Mouse (Mus musculus): ENCODE results near the gene Fam222b.
"Not testable (repeated sequence)": the region's sequence is repeated elsewhere in the genome, so short reads cannot be mapped to it uniquely, and the experiment has no call there.

Gene Fam222b

DNA sequence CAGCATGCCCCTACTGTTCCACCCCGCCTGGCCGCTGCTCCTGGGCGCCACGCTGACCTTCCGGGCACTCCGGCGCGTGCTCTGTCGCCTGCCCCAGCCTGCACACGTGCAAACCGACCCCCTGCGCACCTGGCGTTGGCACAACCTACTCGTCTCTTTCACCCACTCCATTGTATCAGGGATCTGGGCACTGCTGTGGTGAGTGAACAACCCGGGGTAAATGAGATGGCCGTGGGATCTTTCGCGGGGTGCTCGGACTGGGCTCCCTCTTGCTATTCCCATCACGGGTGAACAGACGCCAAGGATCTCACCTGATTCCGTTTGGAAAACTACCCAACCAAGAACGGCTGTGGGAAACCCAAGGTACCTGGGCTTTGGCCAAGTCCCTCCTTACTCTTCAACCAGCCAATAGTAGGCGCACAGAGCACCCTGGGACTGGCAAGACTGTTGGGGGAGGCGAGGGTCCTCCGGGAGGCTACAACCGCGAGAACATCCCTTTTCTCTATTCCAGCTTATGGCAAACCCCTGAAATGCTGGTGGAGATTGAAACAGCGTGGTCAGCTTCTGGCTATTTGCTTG, 84.5 kb downstream of the Fam222b start:
- DNase-seq (ENCODE audit: low spot score in 2 of 2): no peak

DNA sequence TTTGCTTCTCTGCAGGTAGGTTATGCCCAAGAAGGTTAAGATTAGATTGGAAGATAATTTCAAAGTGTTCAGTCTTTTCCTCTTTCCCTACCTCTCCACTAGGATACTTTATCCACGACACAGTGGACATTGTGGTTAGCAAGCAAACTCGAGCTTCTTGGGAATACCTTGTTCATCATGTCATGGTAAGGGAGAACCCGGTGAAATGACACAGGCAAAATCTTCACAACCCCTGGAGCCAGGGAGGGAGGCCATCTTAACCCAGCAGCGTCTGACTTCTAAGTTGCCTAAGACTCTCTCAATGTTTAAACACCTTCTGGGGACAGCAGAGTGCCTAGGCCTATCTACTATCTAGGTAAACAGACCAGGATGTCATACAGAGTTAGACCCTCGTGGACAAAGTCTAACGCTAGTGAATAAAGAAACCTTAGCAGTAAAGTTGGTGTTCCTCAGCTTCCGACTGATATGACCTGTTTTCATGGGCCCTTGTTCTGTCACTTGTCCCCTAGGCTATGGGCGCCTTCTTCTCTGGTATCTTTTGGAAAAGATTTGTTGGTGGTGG, 85.1 kb downstream of the Fam222b start:
- DNase-seq (ENCODE audit: low spot score in 2 of 2): no peak

DNA sequence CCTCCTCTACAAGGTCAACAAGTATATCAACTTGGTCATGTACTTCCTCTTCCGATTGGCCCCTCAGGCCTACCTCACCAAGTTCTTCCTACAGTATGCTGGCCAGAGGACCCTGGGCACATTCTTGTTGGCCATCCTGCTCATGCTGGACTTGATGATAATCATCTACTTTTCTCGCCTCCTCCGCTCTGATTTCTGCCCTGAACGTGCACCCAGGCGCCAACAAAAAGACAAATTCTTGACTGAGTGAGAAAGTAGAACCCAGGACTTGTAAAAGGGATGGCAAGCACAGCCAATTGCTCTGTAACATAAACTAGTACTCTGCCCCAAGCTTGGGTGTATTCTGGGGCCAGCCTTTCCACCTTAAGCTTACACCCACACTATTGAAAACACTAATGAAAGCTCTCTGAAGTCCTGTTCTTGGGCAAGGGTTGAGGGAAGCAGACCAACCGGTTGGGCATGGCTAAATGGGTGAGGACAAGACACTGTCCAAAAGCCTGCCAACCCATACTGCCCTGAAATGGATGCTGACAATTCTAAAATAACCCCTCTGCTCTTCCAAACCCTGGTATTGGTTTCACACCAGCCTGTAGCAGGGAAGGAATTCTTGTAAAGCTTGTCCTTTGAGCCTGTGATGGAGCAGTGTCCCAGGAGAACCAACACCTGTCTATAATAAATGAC, 85.8 kb downstream of the Fam222b start:
- no peak for DNase-seq (ENCODE audit: low spot score in 2 of 2)

DNA sequence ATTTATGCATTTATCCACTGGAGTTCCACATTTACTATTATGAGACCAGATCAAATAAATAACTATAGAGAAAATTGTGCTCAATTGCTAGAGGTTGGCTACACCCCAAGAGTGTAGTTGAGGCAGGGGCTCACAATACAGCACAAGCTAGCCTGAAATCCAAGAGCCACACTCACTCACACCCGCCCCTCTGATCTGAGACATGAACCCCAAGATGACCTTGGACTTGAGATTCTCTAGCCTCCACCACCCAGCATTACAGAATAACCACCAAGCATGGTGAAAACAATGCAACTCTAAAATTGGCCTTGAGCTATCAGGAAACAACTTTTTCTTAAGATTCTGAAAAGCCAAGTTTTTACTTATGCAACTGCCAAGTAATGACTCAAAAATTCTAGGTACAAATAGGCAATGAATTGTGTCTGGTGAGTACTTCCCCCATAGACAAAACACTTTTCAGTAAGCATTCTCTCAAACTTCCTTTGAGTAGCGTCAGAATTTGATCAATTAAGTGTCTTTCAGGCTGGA, 87.4 kb downstream of the Fam222b start:
- no peak for DNase-seq (ENCODE audit: low spot score in 2 of 2)

DNA sequence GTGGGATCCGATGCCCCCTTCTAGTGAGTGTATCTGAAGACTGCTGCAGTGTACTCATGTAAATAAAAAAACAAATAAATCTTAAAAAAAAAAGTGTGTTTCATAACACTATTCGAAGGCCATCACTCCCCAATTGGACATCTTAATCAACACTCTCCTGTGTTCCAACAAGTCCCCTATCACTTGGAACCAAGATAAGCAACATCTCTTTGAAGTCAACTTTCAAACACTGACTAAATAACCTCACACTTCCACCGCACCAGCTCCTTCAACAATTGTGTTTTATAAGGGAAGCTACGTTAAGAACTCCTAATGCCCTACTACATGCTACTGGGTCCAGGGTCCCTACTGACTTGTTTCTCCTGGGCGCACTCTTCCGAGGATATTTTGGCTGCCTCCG, 88.0 kb downstream of the Fam222b start:
- no peak for DNase-seq (ENCODE audit: low spot score in 2 of 2)

DNA sequence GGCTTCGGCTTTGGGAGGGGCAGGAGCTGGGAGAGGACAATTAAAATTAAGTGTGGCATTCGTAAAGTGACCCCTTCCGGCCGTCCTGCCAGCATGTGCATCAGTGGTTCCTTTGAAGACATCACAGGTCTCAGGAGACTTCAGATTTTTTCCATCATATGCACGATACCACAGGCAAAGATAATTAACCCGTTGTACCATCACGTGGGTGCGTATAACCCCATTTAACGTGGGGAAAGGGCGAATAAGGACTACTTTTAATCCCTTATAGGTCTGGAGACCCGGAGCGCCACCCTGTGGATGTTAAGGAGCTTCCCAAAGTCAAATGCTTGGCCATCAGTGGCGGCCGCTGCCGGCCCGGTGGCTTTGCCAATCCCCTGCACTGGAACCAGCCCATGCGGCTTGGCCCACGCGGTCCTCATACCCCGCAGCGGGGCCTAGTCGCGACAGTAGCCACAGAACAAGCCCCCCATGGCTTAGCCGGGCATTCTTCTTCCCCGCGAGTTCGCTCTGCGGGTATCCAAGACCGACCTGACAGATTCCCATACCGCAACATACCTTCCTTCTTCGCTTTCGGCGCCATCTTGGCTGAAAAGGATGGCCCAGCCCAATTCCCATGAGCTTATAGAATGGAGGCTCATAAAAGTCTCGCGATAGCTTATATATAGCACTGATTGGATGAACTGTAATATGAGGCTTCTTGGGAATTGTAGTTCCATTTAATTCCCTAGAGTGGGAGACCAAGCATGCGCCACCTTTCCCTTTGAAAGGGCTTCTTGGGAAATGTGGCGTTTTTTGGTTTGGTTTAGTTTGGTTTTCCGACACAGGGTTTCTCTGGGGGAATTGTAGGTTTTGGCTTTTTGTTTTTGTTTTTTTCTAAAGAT, 88.7 kb downstream of the Fam222b start, which contains the start of gene Rpl23a:
Gene Rpl23a (minus strand): TSS at position 624 of the 884 bp plus-strand sequence.
- peak; percentile 74 to 84 for DNase-seq (ENCODE audit: low spot score in 2 of 2)

DNA sequence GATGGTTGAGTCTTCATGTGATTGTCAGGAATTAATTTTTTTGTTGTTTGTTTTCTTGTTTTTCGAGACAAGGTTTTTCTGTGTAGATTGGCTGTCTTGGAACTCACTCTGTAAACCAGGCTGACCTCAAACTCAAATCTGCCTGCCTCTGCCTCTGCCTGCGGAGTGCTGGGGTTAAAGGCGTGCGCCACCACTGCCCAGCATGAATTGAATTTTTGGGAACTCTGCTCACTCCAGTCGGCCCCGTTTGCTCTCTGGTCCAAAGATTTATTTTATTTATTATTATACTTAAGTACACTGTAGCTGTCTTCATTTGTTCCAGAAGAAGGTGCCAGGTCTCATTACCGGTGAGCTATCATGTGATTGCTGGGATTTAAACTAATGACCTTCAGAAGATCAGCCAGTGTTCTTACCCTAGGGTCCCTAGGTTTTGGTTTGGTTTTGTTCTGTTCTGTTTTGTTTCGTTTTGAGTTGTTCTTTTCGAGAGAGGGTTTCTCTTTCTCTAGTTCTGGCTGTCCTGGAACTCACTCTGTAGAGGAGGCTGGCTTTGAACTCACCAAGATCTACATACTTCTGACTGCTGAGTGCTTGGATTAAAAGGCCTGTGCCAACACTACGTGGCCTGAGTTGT, 89.5 kb downstream of the Fam222b start:
- no peak for DNase-seq (ENCODE audit: low spot score in 2 of 2)

DNA sequence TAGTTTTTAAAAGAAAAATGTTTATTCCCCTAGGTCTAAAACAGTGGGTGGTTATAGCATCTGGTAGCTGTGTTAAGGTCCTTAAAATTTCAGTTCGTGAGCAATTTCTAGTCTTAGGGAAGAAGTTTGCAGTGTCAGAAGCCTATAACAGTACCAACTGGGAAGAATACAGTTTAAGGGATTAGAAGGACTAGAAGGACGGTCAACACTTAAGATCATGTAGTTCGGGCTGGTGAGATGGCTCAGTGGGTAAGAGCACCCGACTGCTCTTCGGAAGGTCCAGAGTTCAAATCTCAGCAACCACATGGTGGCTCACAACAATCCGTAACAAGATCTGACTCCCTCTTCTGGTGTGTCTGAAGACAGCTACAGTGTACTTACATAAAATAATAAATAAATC, 90.2 kb downstream of the Fam222b start:
- DNase-seq (ENCODE audit: low spot score in 2 of 2): not testable (repeated sequence)

DNA sequence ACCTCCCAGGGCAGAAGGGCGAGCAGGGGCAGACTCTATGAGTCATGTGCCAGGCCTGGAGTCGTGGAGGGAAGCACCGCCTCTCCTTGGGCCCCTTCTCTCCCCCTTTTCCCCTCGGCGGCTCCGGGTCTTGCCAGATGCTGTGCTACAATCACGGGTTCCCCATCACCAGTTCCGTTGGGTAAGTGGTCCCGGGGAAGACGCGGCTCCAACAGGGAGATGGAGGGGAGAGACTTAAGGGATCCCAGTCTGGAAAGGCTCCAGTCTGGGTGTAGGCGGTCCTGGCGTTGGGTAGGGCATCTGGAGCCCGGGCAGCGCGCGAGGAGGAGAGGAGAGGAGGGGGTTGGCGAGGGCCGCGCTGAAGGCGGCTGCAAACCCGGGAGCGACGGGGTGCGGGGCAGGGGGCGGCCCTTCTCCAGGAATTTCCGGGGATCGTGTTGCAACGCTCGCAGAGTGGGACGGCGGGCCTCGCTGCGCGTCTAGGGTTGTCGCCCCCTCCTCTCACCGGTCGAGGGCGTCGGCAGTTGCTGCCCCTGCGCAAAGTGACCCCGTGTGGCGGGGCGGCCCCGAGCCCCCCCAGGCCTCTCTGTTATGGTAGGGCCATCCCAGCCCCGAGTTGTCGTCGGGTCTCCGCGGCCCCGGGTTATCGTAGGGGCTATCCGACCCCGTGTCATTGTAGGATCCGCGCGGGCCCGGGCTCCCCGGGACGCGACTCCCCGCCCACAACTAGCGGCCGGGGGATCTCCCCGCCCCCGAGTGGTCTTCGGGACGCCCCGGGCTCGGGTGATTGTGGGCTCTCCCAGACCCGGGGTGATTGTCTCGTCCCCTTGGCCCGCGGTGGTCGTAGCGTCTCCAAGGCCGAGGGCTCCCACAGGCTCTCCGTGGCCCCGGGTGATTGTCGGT, 94.1 kb downstream of the Fam222b start, which contains the start of gene Rab34:
Gene Rab34 (plus strand): TSS at position 100 of the 903 bp plus-strand sequence.
- peak; percentile 58 to 63 for DNase-seq (ENCODE audit: low spot score in 2 of 2)

DNA sequence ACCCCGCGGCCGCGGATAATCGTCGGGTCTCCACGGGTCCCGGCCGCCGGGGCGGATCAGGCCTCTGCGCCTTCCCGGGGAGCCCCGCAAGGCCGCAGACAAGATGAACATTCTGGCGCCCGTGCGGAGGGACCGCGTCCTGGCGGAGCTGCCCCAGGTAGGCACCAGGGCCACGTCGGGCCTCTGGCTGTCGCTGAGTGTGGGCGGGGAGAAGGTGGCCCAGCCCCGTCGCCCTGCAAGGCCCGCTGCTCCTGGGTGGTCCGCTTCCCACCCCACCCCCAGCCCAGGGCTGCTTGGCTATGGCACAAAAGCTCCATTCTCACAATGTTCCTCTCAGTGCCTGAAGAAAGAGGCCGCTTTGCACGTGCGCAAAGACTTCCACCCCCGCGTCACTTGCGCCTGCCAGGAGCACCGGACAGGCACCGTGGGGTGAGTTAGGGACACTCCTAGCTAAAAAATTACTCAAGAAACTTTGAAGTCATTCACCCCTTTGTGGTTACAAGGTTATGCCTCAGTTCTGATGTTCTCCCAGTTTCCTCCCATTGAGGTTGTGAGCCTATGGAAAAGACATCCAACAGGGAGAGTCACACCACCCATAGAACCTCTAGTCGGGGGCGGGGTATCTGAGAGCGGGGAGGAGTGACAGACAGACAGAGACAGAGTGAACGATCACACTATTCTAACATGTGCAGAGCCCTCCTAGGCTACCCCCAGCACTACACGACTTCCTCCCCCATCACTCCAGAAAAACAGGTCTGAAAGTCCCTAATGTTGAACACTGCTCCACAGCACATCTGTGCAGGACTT, 95.0 kb downstream of the Fam222b start:
- DNase-seq (ENCODE audit: low spot score in 2 of 2): peak; percentile 40 to 44

DNA sequence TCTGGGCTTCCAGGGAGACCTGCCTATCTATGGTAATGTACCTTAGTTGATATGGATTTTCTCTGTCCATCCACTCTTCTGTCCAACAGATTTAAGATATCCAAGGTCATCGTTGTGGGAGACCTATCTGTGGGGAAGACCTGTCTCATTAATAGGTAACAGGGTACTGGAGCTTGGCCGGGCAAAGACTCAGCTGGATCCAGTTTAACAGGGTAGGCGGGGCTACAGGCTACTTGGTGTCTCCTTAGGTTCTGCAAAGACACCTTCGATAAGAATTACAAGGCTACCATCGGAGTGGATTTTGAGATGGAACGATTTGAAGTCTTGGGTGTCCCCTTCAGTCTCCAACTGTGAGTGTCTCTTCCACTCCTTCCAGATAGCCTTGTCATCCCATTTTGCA, 95.6 kb downstream of the Fam222b start:
- DNase-seq (ENCODE audit: low spot score in 2 of 2): no peak

DNA sequence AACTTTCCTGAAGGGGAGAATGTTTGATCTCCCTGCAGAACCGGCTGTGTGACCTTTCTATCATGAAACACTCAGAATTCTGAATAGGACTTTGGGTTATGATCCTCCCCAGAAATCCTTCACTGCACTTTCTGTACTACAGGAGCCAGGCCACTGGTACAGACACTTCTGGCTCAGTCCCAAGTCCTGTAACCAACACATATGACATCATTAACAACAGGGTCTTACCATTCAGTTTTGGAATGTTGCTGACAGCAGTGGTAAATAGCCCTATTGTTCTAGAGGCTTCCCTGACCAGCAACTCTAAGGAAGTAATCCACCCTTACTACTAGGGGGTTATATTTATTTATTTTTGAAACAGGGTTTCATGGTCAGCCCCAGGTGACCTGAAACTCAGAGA, 98.7 kb downstream of the Fam222b start, which contains the start of gene Proca1:
Gene Proca1 (plus strand): TSS at position 280 of the 400 bp plus-strand sequence.
- DNase-seq (ENCODE audit: low spot score in 2 of 2): no peak

DNA sequence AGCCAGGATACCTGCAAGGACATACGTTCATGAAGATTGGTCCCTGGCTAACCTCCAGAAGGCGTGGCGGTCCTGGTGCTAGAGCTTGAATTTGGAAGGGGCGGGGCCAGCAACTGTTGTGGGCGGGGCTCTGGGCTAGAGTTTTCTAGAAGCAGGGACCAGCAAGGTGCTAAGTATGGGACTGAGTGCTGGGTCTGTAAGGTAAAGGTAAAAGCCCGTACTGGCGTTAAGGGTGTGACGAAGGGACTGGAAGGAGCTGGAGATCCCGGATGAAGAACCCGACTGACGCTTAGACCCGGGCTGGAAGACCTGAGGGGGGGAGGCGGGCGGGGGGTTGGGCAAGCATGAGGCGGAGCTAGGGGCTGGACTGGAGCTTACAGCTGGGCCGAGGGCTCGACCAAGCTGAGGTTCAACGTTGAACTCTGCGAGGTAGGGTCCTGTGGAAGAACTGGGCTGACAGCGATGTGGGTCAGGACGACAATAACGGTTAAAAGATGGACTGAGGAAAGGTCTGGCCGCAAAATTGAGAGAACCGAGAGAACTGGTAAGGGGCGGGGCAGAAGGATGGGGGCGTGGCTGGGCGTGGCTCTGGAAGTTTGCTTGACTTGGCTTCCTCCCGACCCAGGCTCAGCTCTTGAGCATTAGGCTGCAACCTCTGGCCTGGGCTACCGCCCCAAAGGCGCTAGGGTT, 100.1 kb downstream of the Fam222b start:
- DNase-seq (ENCODE audit: low spot score in 2 of 2): peak; percentile 69 to 79

DNA sequence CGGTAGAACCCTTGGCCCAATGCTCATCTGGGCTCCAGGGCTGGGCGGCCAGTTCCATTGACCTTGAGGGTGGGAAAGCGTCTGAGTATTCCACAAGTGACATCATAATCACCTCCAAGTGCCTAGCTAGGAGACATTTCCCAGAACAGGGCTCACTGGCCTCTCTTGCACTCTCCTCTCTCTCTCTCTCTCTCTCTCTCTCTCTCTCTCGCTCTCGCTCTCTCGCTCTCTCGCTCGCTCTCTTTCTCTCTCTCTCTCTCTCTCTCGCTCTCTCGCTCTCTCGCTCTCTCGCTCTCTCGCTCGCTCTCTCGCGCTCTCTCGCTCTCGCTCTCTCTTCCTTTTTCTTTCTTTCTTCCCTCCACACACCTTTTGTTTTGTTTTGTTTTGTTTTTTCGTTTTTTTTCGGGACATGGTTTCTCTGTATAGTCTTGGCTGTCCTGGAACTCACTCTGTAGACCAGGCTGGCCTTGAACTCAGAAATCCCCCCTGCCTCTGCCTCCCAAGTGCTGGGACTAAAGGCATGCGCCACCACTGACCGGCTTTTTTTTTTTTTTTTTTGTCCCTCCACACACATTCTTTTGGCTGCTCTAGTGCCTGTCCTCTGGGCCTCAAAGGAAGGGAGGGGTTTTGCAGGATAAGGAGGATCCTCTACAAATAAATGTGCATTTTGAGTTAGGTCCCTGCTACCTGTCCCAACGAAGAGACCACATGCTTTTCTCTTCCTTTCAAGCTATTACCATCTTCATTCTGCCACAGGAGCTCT, 100.8 kb downstream of the Fam222b start:
- DNase-seq (ENCODE audit: low spot score in 2 of 2): no peak

DNA sequence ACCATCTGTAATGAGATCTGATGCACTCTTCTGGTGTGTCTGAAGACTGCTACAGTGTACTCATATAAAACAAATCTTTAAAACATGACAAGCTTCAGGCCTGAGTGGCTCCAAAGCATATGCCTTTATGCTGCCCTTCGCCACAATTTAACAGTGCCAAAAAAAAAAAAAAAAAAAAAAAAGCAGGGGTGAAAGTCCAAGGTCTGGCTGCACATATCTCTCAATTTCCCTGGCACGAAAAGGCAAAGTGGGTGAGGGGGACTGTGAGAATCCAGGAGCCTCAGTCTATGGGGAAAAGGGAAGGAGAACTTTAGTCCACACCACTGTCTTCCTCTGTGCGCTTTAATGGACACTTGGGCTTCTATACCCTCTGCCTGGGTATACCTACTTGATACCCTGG, 107.9 kb downstream of the Fam222b start:
- no peak for DNase-seq (ENCODE audit: low spot score in 2 of 2)

DNA sequence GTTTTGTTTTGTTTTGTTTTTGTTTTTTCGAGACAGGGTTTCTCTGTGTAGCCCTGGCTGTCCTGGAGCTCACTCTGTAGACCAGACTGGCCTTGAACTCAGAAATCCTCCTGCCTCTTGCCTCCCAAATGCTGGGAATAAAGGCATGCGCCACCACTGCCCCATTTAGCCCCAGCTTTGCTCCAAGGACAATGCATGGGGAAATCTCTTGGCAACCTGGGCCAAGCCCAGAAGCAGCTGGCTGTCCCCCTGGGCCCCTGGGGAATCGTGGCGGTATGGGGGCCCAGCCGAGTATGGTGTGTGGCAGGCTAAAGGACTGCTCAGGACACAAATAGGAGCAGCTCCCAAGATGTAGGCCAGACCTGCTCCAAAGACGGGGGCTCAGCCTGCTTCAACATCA, 109.8 kb downstream of the Fam222b start:
- no peak for DNase-seq (ENCODE audit: low spot score in 2 of 2)

DNA sequence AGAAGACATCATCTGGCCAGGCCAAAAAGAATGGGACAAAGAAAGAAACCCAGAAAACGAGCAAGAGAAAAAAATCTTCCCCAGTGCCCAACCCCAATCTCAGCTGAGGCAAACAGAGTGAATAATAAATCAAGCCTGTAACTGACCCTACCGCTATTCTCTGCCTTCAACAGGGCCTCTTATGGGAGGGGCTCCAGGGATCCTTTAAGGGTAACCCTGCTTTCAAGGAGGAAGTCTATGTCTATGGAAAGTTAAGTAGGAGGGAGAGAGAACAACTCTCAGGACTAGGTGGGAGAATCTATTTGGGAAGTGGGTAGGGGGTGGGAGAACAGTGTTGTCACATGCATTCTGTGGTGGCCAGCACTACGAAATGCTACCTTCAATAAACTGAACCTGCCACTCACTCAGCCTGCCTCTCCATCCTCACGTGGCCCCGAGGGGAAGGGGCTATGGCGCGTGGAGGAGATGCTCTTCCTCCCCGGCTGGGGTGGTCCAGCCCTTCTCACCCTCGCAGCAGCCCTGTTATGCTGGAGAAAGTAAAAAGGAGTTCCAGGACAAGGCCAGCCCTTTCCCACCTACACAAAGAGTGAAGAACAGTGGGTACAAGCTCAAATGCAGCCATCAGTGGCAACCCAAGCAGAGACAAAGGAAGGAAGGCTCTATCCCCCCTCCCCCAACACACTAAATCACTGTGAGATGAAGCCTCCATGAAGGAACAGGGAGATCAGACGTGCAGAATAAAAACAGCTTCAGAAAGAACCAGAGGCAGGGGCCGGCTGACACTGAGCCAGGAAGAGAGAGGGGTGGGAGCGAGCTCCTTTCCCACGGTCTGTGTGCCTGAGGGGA, 111.1 kb downstream of the Fam222b start:
- DNase-seq (ENCODE audit: low spot score in 2 of 2): no peak

All from urinary bladder, adult 18-20 months (tissue).